Mouse (Mus musculus): ENCODE measurements around the gene Grk1. TPM values are rescaled to one million over a fixed set of nuclear protein-coding genes. Genes with fewer than 3 reads are reported as not detected.

Gene Grk1
- polyA plus RNA-seq, 1 experiment from 2014 or later, result not detected

DNA sequence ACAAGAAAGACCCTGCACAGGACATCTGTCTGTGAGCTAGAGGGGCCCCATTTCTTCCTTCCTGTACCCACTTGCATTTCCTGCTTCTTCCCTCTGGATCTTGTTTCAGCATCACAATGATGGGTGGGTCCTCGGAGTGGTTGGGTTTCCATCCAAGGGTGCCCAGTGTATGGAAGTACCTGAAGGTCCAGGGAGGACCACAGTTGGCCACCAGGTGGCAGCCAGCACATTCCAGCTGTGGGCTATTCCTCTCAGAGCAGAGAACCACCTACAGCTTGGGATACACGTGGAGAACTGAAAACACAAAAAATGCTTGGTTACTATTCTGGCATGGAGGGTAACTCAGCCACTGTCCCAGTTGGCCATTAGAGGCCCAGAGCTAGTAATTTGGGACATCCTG is 50.4 kb downstream of the Grk1 start:
- Histone ChIP-seq H3K27me3 (no peaks in the 10 kb centered on the region), H3K36me3 (no peaks in the 10 kb centered on the region), H3K9me3 (replicated peaks) (no peaks in the 10 kb centered on the region), H3K27ac (no peak overlapping the region), H3K9ac (no peak overlapping the region), H3K4me1 (replicated peaks) (no peaks in the 10 kb centered on the region), H3K4me3 (replicated peaks) (no peak overlapping the region), H3K4me2 (no peak overlapping the region)
- DNase-seq (no peak), ATAC-seq (ENCODE audit: low read depth) (no peak)
- WGBS (ENCODE audit: insufficient replicate concordance), result 29% methylated on average over 2 of the region's 2 CpGs

DNA sequence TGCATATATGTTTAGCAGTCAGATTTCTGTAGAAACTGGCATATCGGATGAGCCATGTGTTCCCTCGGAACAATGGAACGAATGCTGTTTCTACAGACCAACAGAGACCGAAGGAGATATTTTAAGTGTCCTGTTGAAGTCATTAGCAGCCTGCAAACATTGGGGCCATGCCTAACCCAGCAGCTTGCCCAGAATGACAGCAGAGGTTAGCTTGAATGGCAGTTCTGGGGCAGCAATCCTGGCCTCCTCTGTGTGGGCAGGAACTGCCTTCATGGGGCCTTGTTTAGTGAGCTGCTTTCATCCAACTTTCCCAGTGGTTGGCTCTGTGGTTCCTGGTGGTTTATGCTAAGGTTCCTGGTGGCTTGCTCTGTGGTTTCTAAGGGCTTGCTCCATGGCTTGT is 54.5 kb downstream of the Grk1 start:
- no peaks in the 10 kb centered on the region for H3K36me3 ChIP-seq
- WGBS (ENCODE audit: insufficient replicate concordance), result 85% methylated on average over 4 of the region's 4 CpGs
- DNase-seq (no peak), ATAC-seq (ENCODE audit: low read depth) (no peak)
- no peak overlapping the region for H3K4me3 ChIP-seq (replicated peaks)
- no peak overlapping the region for H3K9ac ChIP-seq
- no peak overlapping the region for H3K27ac ChIP-seq
- H3K4me2 ChIP-seq, result no peak overlapping the region
- H3K9me3 ChIP-seq (replicated peaks), result no peaks in the 10 kb centered on the region
- H3K27me3 ChIP-seq, result no peaks in the 10 kb centered on the region
- no peaks in the 10 kb centered on the region for H3K4me1 ChIP-seq (replicated peaks)

DNA sequence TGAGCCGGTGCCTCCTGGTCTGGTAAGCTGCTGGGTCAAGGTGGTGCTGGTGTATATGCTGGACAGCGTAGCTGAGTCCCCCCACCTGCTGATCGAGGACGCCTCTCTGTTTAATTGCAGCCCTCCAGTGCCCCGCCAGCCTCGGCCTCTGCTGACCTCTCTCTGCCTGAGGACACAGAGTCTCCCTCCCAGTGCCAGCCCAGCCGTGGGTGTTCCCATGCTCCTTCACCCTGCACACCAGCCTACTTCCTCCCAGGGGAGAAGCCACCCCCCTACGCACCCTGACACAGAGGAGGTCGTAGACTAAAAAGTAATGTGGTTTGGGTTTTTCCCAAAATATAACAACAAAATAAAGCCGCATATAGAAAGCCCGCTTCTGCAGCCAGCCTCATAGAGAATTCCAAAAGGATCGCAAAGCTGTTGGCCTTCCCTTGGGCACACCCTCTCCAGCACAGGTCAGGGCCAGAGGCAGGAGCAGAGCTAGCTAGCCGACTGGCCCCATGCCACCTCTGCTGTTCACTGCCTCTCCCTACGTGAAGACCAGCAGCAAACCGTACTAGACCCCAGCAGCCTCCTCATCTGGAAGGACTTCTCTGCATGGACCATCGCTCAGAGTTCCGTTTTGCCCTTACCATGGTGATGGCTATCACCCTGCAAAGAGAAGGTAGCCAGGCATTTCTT is 56.3 kb downstream of the Grk1 start:
- H3K27me3 ChIP-seq, result no peaks in the 10 kb centered on the region
- no peak for ATAC-seq (ENCODE audit: low read depth)
- H3K27ac ChIP-seq, result no peak overlapping the region
- no peaks in the 10 kb centered on the region for H3K36me3 ChIP-seq
- no peak for DNase-seq
- 70% methylated on average over 17 of the region's 17 CpGs for WGBS (ENCODE audit: insufficient replicate concordance)
- no peaks in the 10 kb centered on the region for H3K9me3 ChIP-seq (replicated peaks)
- no peaks in the 10 kb centered on the region for H3K4me1 ChIP-seq (replicated peaks)
- no peak overlapping the region for H3K9ac ChIP-seq
- H3K4me3 ChIP-seq (replicated peaks), result no peak overlapping the region
- no peak overlapping the region for H3K4me2 ChIP-seq

DNA sequence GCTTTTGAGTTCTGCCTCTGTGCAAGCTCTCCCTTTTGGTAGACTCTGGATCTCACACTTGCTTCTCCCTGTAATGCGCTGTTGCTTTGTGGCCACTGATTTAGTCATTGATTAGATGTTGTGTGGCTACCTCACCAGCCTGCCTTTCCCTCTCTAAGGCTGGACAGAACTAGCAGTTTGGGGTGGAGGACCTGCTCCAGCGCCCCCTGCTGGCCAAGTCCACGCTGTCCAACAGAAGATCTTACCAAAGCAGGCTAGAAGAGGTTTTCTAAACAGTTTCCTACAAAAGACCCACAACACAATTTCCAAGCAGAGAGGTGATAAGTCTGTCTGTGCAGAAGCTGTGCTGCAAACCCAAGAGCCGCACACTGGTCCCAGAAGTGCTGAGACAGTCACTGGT is 57.0 kb downstream of the Grk1 start:
- H3K4me1 ChIP-seq (replicated peaks), result no peaks in the 10 kb centered on the region
- WGBS (ENCODE audit: insufficient replicate concordance), result 24% methylated on average over 4 of the region's 4 CpGs
- no peaks in the 10 kb centered on the region for H3K9me3 ChIP-seq (replicated peaks)
- DNase-seq, result no peak
- no peaks in the 10 kb centered on the region for H3K36me3 ChIP-seq
- H3K27me3 ChIP-seq, result no peaks in the 10 kb centered on the region
- ATAC-seq (ENCODE audit: low read depth), result no peak
- no peak overlapping the region for H3K9ac ChIP-seq
- no peak overlapping the region for H3K4me2 ChIP-seq
- H3K27ac ChIP-seq, result no peak overlapping the region
- no peak overlapping the region for H3K4me3 ChIP-seq (replicated peaks)

DNA sequence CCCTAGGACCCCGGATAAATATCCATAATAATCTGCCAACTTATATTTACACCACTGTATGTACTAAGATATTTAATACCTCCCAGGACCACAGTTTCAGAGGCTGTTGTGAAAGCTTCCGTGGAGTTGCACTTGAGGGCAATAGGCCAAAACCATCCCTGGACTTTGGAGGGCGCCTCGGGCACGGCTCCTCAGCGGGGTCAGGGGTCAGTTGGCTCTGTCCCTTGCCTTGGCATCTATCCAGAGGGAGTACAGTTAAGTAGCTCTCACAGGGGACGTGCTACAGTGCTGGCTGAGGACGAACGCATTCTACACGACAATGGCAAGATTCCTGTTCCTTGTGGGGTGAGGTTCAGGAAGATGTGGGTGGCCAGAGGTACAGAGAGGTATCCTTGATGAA is 57.5 kb downstream of the Grk1 start:
- H3K36me3 ChIP-seq, result no peaks in the 10 kb centered on the region
- H3K27me3 ChIP-seq, result no peaks in the 10 kb centered on the region
- no peaks in the 10 kb centered on the region for H3K9me3 ChIP-seq (replicated peaks)
- H3K4me3 ChIP-seq (replicated peaks), result no peak overlapping the region
- H3K9ac ChIP-seq, result no peak overlapping the region
- H3K4me1 ChIP-seq (replicated peaks), result no peaks in the 10 kb centered on the region
- WGBS (ENCODE audit: insufficient replicate concordance), result 55% methylated on average over 10 of the region's 10 CpGs
- ATAC-seq (ENCODE audit: low read depth) (peak; percentile 45; the same call in 1 of the 2 replicates), DNase-seq (no peak)
- no peak overlapping the region for H3K27ac ChIP-seq
- H3K4me2 ChIP-seq, result no peak overlapping the region

DNA sequence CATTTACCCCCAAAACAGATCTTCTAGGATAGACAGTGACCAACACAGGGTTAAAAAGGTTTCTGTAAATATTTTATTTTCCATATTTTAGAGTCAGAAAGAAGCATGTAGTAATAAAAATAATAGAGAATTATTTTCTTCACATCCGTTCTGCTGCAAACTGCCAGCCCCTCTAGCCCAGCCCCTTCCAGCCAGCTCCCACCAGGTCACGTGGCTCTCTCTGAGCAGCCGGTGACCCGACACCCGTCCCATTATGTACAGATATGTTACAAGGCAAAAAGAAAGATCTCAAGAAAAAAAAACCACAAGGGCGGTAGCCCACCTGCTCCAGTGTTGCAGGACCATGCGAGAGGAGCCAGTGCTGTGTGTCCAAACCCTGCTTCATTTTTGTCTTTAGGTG is 60.4 kb downstream of the Grk1 start:
- Histone ChIP-seq H3K4me3 (replicated peaks) (no peak overlapping the region), H3K36me3 (no peaks in the 10 kb centered on the region), H3K9ac (no peak overlapping the region), H3K27me3 (no peaks in the 10 kb centered on the region), H3K4me2 (no peak overlapping the region), H3K4me1 (replicated peaks) (no peaks in the 10 kb centered on the region), H3K27ac (no peak overlapping the region), H3K9me3 (replicated peaks) (no peaks in the 10 kb centered on the region)
- WGBS (ENCODE audit: insufficient replicate concordance), result 63% methylated on average over 7 of the region's 7 CpGs
- ATAC-seq (ENCODE audit: low read depth) (no peak), DNase-seq (no peak)

DNA sequence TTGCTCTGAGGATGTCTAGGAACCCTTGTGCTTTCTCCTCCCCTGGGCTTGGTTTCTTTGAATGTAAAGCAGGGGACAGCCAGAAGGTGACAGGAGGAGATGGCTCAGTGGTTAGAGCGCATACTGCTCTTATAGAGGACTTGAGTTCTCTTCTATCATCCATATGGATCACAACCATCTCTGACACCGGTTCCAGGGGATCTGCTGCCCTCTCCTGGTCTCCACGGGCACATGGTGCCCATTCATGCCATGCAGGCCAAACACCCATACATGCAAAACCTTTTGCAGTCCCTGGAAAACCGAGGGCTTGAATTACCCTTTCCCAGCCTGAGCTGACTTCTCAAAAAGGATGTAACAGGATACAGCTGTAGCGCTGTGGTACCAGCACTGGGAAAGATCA is 62.1 kb downstream of the Grk1 start:
- no peak overlapping the region for H3K4me3 ChIP-seq (replicated peaks)
- WGBS (ENCODE audit: insufficient replicate concordance), result 53% methylated on average over 5 of the region's 5 CpGs
- no peak overlapping the region for H3K27ac ChIP-seq
- DNase-seq (no peak), ATAC-seq (ENCODE audit: low read depth) (no peak)
- no peaks in the 10 kb centered on the region for H3K36me3 ChIP-seq
- H3K4me1 ChIP-seq (replicated peaks), result no peaks in the 10 kb centered on the region
- H3K27me3 ChIP-seq, result no peaks in the 10 kb centered on the region
- H3K9ac ChIP-seq, result no peak overlapping the region
- H3K4me2 ChIP-seq, result no peak overlapping the region
- no peaks in the 10 kb centered on the region for H3K9me3 ChIP-seq (replicated peaks)

DNA sequence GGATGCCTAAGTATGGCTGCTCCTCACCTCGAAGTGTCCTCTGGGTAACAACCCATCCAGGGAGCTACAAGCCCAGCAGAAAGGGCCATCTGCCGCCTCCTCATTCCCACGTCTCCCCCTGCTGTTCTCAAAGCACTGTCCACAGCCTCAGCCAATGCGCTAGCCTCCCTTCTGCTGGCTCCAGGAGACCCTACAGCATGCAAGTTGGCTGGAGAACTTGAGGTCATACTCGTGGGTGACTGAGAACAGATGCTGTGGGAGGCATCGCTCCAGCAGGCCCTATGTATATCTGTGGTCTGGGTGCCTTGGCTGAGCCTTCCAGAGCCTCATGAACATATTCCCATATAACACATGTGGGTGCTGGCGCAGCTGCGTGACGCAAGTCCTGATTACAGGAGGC is 63.9 kb downstream of the Grk1 start:
- ATAC-seq (ENCODE audit: low read depth), result no peak
- Histone ChIP-seq H3K27ac (no peak overlapping the region), H3K36me3 (no peaks in the 10 kb centered on the region), H3K4me2 (no peak overlapping the region), H3K4me1 (replicated peaks) (no peaks in the 10 kb centered on the region), H3K27me3 (no peaks in the 10 kb centered on the region), H3K4me3 (replicated peaks) (no peak overlapping the region), H3K9ac (no peak overlapping the region), H3K9me3 (replicated peaks) (no peaks in the 10 kb centered on the region)
- no peak for DNase-seq
- 75% methylated on average over 9 of the region's 9 CpGs for WGBS (ENCODE audit: insufficient replicate concordance)

DNA sequence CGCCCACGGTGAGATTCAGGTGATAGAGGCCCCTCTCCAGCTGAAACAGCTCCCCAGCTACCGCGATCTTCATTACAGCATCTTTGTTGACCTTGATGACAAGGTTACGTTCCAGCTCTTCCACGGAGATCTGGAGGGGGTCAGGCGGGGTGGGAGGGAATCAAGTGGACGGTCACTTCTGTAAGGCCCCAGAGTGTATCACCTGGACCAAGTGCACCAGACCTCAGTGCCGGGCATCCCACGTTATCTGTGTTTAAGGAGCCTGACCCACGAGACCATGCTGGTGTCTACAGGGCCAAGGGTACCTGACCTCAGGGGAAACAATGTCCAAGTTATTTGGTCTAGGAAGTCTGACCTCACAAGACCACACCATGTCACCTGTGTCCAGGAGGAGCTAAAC is 66.6 kb downstream of the Grk1 start:
- ATAC-seq (ENCODE audit: low read depth) (no peak), DNase-seq (no peak)
- Histone ChIP-seq H3K27ac (no peak overlapping the region), H3K9me3 (replicated peaks) (no peaks in the 10 kb centered on the region), H3K4me3 (replicated peaks) (no peak overlapping the region), H3K4me2 (no peak overlapping the region), H3K36me3 (no peaks in the 10 kb centered on the region), H3K27me3 (no peaks in the 10 kb centered on the region), H3K9ac (no peak overlapping the region), H3K4me1 (replicated peaks) (no peaks in the 10 kb centered on the region)
- 66% methylated on average over 11 of the region's 11 CpGs for WGBS (ENCODE audit: insufficient replicate concordance)

Other genes with a start within 250 kb of the Grk1 start
- gene Lamp1, start 245.9 kb upstream of the Grk1 start, polyA plus RNA-seq (2015; fragmentation: Nextera tagmentation; extraction: Ambion mirVana), result 179 and 196 TPM in 2 replicates
- gene Grtp1, start 204.5 kb upstream of the Grk1 start, polyA plus RNA-seq (2015; fragmentation: Nextera tagmentation; extraction: Ambion mirVana), result 11.5 and 13.1 TPM in 2 replicates
- gene Adprhl1, start 150.9 kb upstream of the Grk1 start, polyA plus RNA-seq (2015; fragmentation: Nextera tagmentation; extraction: Ambion mirVana), result 0.07 and 0.57 TPM in 2 replicates
- 11.1 and 12.6 TPM in 2 replicates for gene Dcun1d2, start 117.0 kb upstream of the Grk1 start, polyA plus RNA-seq (2015; fragmentation: Nextera tagmentation; extraction: Ambion mirVana)
- 5.2 and 7.2 TPM in 2 replicates for gene Tmco3, start 116.9 kb upstream of the Grk1 start, polyA plus RNA-seq (2015; fragmentation: Nextera tagmentation; extraction: Ambion mirVana)
- gene Tfdp1, start 66.3 kb upstream of the Grk1 start, polyA plus RNA-seq (2015; fragmentation: Nextera tagmentation; extraction: Ambion mirVana), result 124 and 150 TPM in 2 replicates
- not detected in 2 replicates for gene Atp4b, start 8.3 kb upstream of the Grk1 start, polyA plus RNA-seq (2015; fragmentation: Nextera tagmentation; extraction: Ambion mirVana)
- gene Tmem255b, start 30.1 kb downstream of the Grk1 start, polyA plus RNA-seq (2015; fragmentation: Nextera tagmentation; extraction: Ambion mirVana), result not detected in 2 replicates
- 4.1 and 4.7 TPM in 2 replicates for gene Gas6, start 89.4 kb downstream of the Grk1 start, polyA plus RNA-seq (2015; fragmentation: Nextera tagmentation; extraction: Ambion mirVana)
- not detected in 2 replicates for gene 1700029H14Rik, start 157.4 kb downstream of the Grk1 start, polyA plus RNA-seq (2015; fragmentation: Nextera tagmentation; extraction: Ambion mirVana)